Mouse (Mus musculus) layer of hippocampus, adult 18-20 months (tissue): ENCODE data around the gene Pdcd7. TPM values are rescaled to one million over a fixed set of nuclear protein-coding genes. Genes with fewer than 3 reads are reported as not detected.

Experiments used
- DNase-seq, 2 experiments: peaks; one replicate each; pipeline ENCODE4 v3.0.0; 2022; ENCODE audit warnings: low spot score in 2 of 2
- total RNA-seq, 2 experiments: library from RNA; stranded (reverse); gene quantifications; 2 replicates each; pipeline ENCODE4 v1.2.3; 2021

The Pdcd7 gene
- total RNA-seq, 2 experiments from 2014 or later: 27.5 to 27.8 TPM

GRCm38 (mm10) chr9:65393606-65394005, 47.7 kb downstream of the Pdcd7 start:
- DNase-seq: no peak

GRCm38 (mm10) chr9:65394360-65394759, 48.5 kb downstream of the Pdcd7 start:
- no peak for DNase-seq

- DNase-seq: peak in 1 of 2 experiments; percentile 28
These were observed 52.4 kb downstream of the Pdcd7 start, which contains the start of gene Rasl12 for GRCm38 (mm10) chr9:65398279-65398678. Rasl12 (plus strand) TSS chr9:65398506.

GRCm38 (mm10) chr9:65399934-65400333, 54.0 kb downstream of the Pdcd7 start:
- no peak for DNase-seq

GRCm38 (mm10) chr9:65404331-65405183, 58.7 kb downstream of the Pdcd7 start:
- DNase-seq: peak; percentile 53 to 76

- DNase-seq: no peak
These were observed 59.2 kb downstream of the Pdcd7 start for GRCm38 (mm10) chr9:65405184-65405449.

GRCm38 (mm10) chr9:65407327-65407726, 61.4 kb downstream of the Pdcd7 start:
- no peak for DNase-seq

GRCm38 (mm10) chr9:65407861-65408260, 62.0 kb downstream of the Pdcd7 start:
- DNase-seq: no peak

GRCm38 (mm10) chr9:65408871-65409295, 63.0 kb downstream of the Pdcd7 start:
- DNase-seq: no peak

Other genes with a start within 250 kb of the Pdcd7 start
- 10 to 100 TPM; 37.2 TPM for gene Igdcc4, start 244.6 kb upstream of the Pdcd7 start, total RNA-seq
- gene Igdcc3, start 204.9 kb upstream of the Pdcd7 start, total RNA-seq: 1 to 10 TPM; 2.9 to 4.0 TPM
- 1 to 10 TPM; 3.8 to 4.3 TPM for gene Parp16, start 150.8 kb upstream of the Pdcd7 start, total RNA-seq
- gene Cilp, start 80.9 kb upstream of the Pdcd7 start, total RNA-seq: not detected
- gene Clpx, start 51.8 kb upstream of the Pdcd7 start, total RNA-seq: 10 to 100 TPM; 28.7 to 29.6 TPM
- 1 to 10 TPM; 3.2 to 3.6 TPM for gene Ubap1l, start 14.9 kb downstream of the Pdcd7 start, total RNA-seq
- gene Kbtbd13, start 45.5 kb downstream of the Pdcd7 start, total RNA-seq: under 1 TPM; 0.25 TPM
- 1 to 10 TPM; 2.4 to 2.8 TPM for gene Rasl12, start 52.4 kb downstream of the Pdcd7 start, total RNA-seq
- gene Slc51b, start 76.9 kb downstream of the Pdcd7 start, total RNA-seq: not detected
- gene Mtfmt, start 89.7 kb downstream of the Pdcd7 start, total RNA-seq: 10 to 100 TPM; 17.1 to 18.0 TPM
- 10 to 100 TPM; 33.0 to 34.1 TPM for gene Spg21, start 114.8 kb downstream of the Pdcd7 start, total RNA-seq
- 1 to 10 TPM; 3.6 to 3.7 TPM for gene Ankdd1a, start 174.1 kb downstream of the Pdcd7 start, total RNA-seq
- 10 to 100 TPM in 1 of 2 experiments, 1 to 10 TPM in 1; 7.7 to 11.7 TPM for gene Plekho2, start 233.9 kb downstream of the Pdcd7 start, total RNA-seq
- under 1 TPM in 1 of 2 experiments, not detected in 1; 0.12 TPM for gene Pif1, start 241.1 kb downstream of the Pdcd7 start, total RNA-seq